Mouse (Mus musculus): ENCODE measurements around the gene Ubr4. TPM values are rescaled to one million over a fixed set of nuclear protein-coding genes. Genes with fewer than 3 reads are reported as not detected.
"Not testable (repeated sequence)": the region's sequence is repeated elsewhere in the genome, so short reads cannot be mapped to it uniquely, and the experiment has no call there.

Gene Ubr4
- polyA plus RNA-seq, 1 experiment from 2014 or later, result 80.6 TPM

DNA sequence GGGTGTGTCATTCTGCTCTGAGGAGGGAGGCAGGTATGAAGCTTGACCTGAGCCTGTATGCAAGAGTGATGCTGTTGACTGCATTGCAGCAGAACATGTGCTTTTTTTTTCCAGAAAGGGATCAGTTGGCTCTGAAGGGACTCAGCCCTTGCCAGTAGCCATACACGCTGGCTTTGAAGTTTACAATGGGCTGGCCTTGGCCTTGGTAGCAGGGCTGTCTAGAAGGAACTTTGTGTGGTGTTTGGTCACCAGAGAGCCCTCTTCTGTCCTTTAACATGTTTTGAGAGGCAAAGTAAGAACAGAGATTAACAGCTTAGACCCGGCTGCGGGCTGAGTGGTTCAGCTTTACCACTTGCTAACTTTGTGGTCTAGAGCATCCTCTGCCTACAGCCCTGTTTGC lies 14.9 kb downstream of the Ubr4 start:
- Histone ChIP-seq H3K9me3 (no peaks in the 10 kb centered on the region), H3K27me3 (no peaks in the 10 kb centered on the region), H3K4me3 (no peak overlapping the region), H3K36me3 (peaks cover 98% of the 10 kb centered on the region), H3K4me2 (replicated peaks) (no peak overlapping the region), H3K27ac (replicated peaks) (no peak overlapping the region), H3K9ac (replicated peaks) (no peak overlapping the region), H3K4me1 (no peaks in the 10 kb centered on the region)
- 98% methylated on average over 3 of the region's 3 CpGs for WGBS
- ATAC-seq (ENCODE audit: low FRiP score, low read depth), result no peak

DNA sequence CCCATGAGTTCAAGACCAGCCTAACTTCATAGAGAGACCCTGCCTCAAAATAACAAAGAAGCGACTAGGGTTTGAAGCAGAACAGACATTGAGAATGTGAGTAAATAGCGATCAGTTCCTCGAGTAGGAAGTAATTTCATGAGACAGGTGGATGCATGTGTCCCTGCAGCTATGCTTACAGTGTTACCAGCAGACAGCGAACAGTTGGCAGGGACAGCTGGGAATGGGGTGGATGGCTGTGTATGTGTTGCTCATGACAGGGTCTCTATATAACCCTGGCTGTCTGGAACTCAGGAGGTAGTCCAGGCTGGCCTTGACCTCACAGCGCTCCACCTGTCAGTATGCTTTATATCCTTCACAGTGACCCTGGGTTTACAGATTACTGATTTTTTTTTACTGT lies 15.6 kb downstream of the Ubr4 start:
- no peak for ATAC-seq (ENCODE audit: low FRiP score, low read depth)
- H3K9me3 ChIP-seq, result no peaks in the 10 kb centered on the region
- H3K4me3 ChIP-seq, result no peak overlapping the region
- no peak overlapping the region for H3K27ac ChIP-seq (replicated peaks)
- H3K4me1 ChIP-seq, result no peaks in the 10 kb centered on the region
- WGBS, result 98% methylated on average over 5 of the region's 5 CpGs
- no peak overlapping the region for H3K4me2 ChIP-seq (replicated peaks)
- H3K27me3 ChIP-seq, result no peaks in the 10 kb centered on the region
- H3K36me3 ChIP-seq, result peaks cover 98% of the 10 kb centered on the region
- no peak overlapping the region for H3K9ac ChIP-seq (replicated peaks)

DNA sequence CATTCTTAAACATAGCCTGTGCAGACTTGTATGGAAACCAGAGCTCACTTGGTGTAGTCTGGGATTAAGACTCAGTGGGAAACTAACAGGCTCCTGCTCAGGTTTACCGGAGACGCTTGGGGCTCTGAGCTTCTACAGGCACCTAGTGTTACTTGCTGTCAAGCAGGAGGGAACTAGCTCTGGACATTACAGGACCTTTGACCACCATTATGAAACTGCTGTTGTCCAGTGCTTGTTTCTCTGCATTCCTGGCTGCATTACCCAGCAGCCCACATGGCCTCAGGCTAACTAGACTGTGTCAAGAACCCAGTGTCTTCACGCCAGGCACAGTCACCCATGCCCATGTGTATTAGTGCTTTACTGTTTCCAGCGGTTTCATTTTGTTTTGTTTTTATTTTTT lies 20.7 kb downstream of the Ubr4 start:
- H3K27me3 ChIP-seq, result no peaks in the 10 kb centered on the region
- H3K9ac ChIP-seq (replicated peaks), result no peak overlapping the region
- peaks cover 91% of the 10 kb centered on the region for H3K36me3 ChIP-seq
- no peaks in the 10 kb centered on the region for H3K9me3 ChIP-seq
- H3K4me2 ChIP-seq (replicated peaks), result no peak overlapping the region
- no peak overlapping the region for H3K4me3 ChIP-seq
- WGBS, result 90% methylated on average over 4 of the region's 4 CpGs
- H3K4me1 ChIP-seq, result no peaks in the 10 kb centered on the region
- no peak overlapping the region for H3K27ac ChIP-seq (replicated peaks)
- ATAC-seq (ENCODE audit: low FRiP score, low read depth), result no peak

DNA sequence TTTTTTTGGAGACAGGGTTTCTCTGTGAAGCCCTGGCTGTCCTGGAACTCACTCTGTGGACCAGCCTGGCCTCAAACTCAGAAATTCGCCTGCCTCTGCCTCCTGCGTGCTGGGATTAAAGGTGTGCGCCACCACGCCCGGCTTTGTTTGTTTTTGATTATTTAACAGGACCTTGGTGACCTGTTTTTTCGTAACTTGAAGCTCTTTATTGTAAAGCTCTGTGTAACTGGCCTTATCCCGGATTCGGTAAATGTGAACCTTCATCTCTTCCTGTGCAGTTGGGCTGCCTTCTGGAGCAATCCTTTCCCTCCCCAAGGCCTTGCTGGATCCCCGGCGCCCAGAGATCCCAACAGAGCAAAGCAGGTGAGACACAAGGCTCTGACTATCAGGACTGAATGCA lies 21.1 kb downstream of the Ubr4 start:
- H3K36me3 ChIP-seq, result peaks cover 87% of the 10 kb centered on the region

DNA sequence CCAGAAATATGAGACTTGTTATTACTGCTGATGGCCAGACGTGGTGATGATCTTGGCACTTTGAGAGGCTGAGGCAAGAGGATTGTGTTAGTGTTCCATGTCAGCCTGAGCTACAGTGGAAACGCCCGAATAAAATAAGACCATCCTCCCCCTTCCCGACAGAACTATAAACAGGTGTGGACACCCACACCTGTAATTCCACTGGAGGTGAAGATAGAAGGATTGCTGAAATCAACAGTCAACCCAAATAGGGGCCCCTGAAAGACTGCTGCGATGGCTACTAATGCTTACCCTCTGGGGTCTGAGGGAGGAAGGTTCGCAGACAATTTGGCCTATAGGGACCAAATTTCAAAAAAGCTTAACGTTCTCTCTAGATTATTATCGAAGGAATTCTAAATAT lies 27.3 kb downstream of the Ubr4 start:
- Histone ChIP-seq H3K4me2 (replicated peaks) (peak overlapping the region; percentile 98), H3K27ac (replicated peaks) (peak overlapping the region; percentile 74), H3K27me3 (no peaks in the 10 kb centered on the region), H3K4me1 (peaks cover 26% of the 10 kb centered on the region), H3K9me3 (no peaks in the 10 kb centered on the region), H3K9ac (replicated peaks) (peak overlapping the region; percentile 78), H3K4me3 (peak overlapping the region; percentile 91), H3K36me3 (peaks cover 28% of the 10 kb centered on the region)
- ATAC-seq (ENCODE audit: low FRiP score, low read depth), result no peak
- 18% methylated on average over 8 of the region's 8 CpGs for WGBS

More for the DNA sequence above, 21.1 kb downstream of the Ubr4 start:
- H3K4me1 ChIP-seq, result no peaks in the 10 kb centered on the region
- no peak overlapping the region for H3K4me3 ChIP-seq
- H3K27ac ChIP-seq (replicated peaks), result no peak overlapping the region
- no peak overlapping the region for H3K9ac ChIP-seq (replicated peaks)
- H3K4me2 ChIP-seq (replicated peaks), result no peak overlapping the region
- 92% methylated on average over 10 of the region's 10 CpGs for WGBS
- ATAC-seq (ENCODE audit: low FRiP score, low read depth), result no peak
- H3K9me3 ChIP-seq, result no peaks in the 10 kb centered on the region
- no peaks in the 10 kb centered on the region for H3K27me3 ChIP-seq

GRCm38 (mm10) chr4:139380207-139380748 lies 27.9 kb downstream of the Ubr4 start:
- ATAC-seq (ENCODE audit: low FRiP score, low read depth), result peak; percentile 95
- H3K9me3 ChIP-seq, result no peaks in the 10 kb centered on the region
- peak overlapping the region; percentile 98 for H3K4me2 ChIP-seq (replicated peaks)
- peak overlapping the region; percentile 91 for H3K4me3 ChIP-seq
- H3K27me3 ChIP-seq, result no peaks in the 10 kb centered on the region
- peak overlapping the region; percentile 81 for H3K27ac ChIP-seq (replicated peaks)
- H3K36me3 ChIP-seq, result peaks cover 22% of the 10 kb centered on the region
- peaks cover 26% of the 10 kb centered on the region for H3K4me1 ChIP-seq
- peak overlapping the region; percentile 90 for H3K9ac ChIP-seq (replicated peaks)
- WGBS, result under 1% methylated on average over 54 of the region's 54 CpGs

DNA sequence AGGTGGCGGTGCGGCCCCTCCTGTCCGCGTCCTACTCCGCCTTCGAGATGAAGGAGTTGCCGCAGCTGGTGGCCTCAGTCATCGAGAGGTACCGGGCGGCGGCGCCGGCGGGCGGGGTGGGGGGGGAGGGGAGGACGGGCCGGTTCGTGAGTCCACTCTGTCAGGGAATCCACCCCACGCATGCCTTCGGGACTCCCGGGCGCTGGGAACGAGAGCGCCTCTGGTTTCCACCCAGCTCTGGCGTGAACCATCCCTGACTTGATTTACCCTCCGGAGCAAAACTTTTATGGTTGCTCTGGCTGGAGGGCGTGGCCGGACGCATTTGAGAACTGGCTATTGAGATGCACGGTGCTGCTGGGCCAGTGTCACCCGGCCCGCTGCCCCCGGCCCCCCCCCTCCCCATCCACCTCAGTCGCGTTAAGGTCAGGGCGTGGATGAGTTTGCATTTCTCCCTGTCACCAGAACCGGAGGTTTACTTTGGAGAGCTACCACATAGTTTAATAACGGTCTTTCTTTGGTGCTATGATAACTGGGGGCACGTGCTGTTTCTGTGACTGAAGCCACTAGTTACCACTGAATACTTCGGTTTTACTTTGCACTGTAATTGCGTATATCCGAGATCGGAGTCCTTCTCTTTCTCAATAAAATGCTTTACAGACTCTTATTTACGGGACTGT lies 28.5 kb downstream of the Ubr4 start:
- WGBS, result 5% methylated on average over 37 of the region's 44 CpGs
- H3K27me3 ChIP-seq, result no peaks in the 10 kb centered on the region
- H3K4me3 ChIP-seq, result peak overlapping the region; percentile 91
- no peaks in the 10 kb centered on the region for H3K9me3 ChIP-seq
- ATAC-seq (ENCODE audit: low FRiP score, low read depth), result no peak; the same call in none of the 2 replicates
- peak overlapping the region; percentile 90 for H3K9ac ChIP-seq (replicated peaks)
- peak overlapping the region; percentile 98 for H3K4me2 ChIP-seq (replicated peaks)
- H3K27ac ChIP-seq (replicated peaks), result peak overlapping the region; percentile 81
- peaks cover 16% of the 10 kb centered on the region for H3K36me3 ChIP-seq
- H3K4me1 ChIP-seq, result peaks cover 26% of the 10 kb centered on the region

- Histone ChIP-seq H3K4me3 (peak overlapping the region; percentile 91), H3K9ac (replicated peaks) (peak overlapping the region; percentile 90), H3K9me3 (no peaks in the 10 kb centered on the region), H3K36me3 (peaks cover 12% of the 10 kb centered on the region), H3K4me2 (replicated peaks) (peak overlapping the region; percentile 98), H3K4me1 (peaks cover 26% of the 10 kb centered on the region), H3K27me3 (no peaks in the 10 kb centered on the region), H3K27ac (replicated peaks) (no peak overlapping the region)
- WGBS, result 57% methylated on average over 4 of the region's 4 CpGs
- no peak for ATAC-seq (ENCODE audit: low FRiP score, low read depth)
These were observed 29.0 kb downstream of the Ubr4 start for GRCm38 (mm10) chr4:139381452-139381845.

DNA sequence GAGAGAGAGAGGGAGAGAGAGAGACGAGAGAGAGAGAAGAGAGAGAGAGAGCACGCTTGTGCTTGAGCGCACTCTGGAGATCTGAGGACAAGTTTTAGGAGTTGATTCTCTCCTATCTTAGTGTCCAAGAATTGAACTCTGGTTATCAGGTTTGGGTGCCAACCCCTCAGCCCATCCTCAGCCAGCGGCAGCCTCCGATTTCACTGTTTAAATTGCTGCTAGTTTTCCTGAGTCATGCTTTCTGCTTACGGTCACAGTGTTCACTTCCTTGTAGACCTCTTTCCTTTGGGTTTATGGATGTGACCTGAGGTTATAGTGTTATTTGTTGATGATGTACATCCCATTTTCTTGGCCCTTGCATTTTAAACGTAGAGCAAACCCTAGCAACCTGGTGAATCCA lies 29.8 kb downstream of the Ubr4 start:
- Histone ChIP-seq H3K9ac (replicated peaks) (0 out of 2 replicates have a peak overlapping the region, but pooled peaks have one; percentile 21), H3K27ac (replicated peaks) (no peak overlapping the region), H3K36me3 (peaks cover 8% of the 10 kb centered on the region), H3K4me3 (no peak overlapping the region), H3K4me1 (peaks cover 26% of the 10 kb centered on the region), H3K4me2 (replicated peaks) (peak overlapping the region; percentile 98), H3K27me3 (no peaks in the 10 kb centered on the region), H3K9me3 (no peaks in the 10 kb centered on the region)
- 87% methylated on average over 7 of the region's 7 CpGs for WGBS
- ATAC-seq (ENCODE audit: low FRiP score, low read depth), result no peak

GRCm38 (mm10) chr4:139385841-139386240 lies 33.4 kb downstream of the Ubr4 start:
- not testable (repeated sequence) for H3K9ac ChIP-seq (replicated peaks); ATAC-seq (ENCODE audit: low FRiP score, low read depth); H3K4me2 ChIP-seq (replicated peaks); H3K27ac ChIP-seq (replicated peaks); H3K27me3 ChIP-seq; H3K4me3 ChIP-seq; H3K9me3 ChIP-seq
- Histone ChIP-seq H3K4me1 (peaks cover 20% of the 10 kb centered on the region), H3K36me3 (peaks cover 19% of the 10 kb centered on the region)
- WGBS, result 93% methylated on average over 5 of the region's 5 CpGs

DNA sequence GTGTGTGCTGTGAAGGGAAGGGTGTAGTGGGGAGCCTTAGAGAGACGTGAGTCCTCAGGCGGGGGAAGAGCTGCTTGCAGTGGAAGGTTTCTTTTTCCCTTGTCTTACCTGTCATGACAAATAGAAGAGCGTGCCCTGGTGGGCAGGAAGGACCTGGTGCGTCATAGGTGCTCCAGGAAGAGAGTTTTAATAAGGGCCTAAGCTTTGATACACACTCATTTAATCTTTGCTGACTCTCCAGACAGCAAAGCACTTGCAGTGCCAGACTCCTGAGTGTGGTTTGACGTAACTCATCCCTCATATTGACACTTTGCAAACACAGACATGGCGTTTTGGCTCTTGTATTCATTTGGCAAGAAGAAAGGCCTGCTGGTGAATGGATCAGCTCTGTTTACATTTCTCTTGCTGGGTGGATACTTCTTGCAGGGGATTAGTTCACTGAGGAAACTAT lies 34.5 kb downstream of the Ubr4 start:
- Histone ChIP-seq H3K9me3 (no peaks in the 10 kb centered on the region), H3K9ac (replicated peaks) (no peak overlapping the region), H3K4me1 (peaks cover 12% of the 10 kb centered on the region), H3K4me2 (replicated peaks) (no peak overlapping the region), H3K36me3 (peaks cover 30% of the 10 kb centered on the region), H3K4me3 (no peak overlapping the region), H3K27me3 (no peaks in the 10 kb centered on the region), H3K27ac (replicated peaks) (no peak overlapping the region)
- WGBS, result 63% methylated on average over 6 of the region's 6 CpGs
- ATAC-seq (ENCODE audit: low FRiP score, low read depth), result no peak

GRCm38 (mm10) chr4:139389557-139389956 lies 37.1 kb downstream of the Ubr4 start:
- 89% methylated on average over 4 of the region's 4 CpGs for WGBS
- H3K9me3 ChIP-seq, result no peaks in the 10 kb centered on the region
- H3K27me3 ChIP-seq, result no peaks in the 10 kb centered on the region
- H3K4me1 ChIP-seq, result no peaks in the 10 kb centered on the region
- no peak overlapping the region for H3K4me2 ChIP-seq (replicated peaks)
- no peak overlapping the region for H3K27ac ChIP-seq (replicated peaks)
- peaks cover 54% of the 10 kb centered on the region for H3K36me3 ChIP-seq
- no peak overlapping the region for H3K4me3 ChIP-seq
- no peak overlapping the region for H3K9ac ChIP-seq (replicated peaks)
- no peak for ATAC-seq (ENCODE audit: low FRiP score, low read depth)
